Mouse (Mus musculus): ENCODE data around the gene BC049715.

DNA sequence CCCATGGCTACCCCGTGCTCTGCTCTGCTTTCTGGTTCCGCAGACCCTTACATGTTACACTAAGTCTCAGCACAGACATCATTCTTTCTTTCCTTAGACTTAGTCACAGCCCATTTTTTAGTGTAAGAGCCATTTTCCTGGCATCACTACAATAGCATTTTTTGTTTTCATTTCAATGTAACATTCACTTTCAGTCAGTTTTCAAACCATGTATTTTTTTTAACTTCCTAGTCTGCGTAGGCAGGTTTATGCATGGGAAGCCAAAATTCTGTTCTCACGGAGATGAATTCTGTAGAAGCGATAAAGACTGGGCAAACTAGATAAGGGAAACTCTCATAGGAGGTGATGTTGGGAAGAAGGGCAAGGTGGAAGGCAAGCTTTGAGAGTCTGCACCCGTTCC, 62.1 kb downstream of the BC049715 start:
- no peak for TF ChIP-seq USF1 (IDR thresholded peaks at IDR 0.05; ENCODE audit: low read depth, low read length)
- TF ChIP-seq ETS1 (IDR thresholded peaks at IDR 0.05; ENCODE audit: low read depth, low read length) = no peak
- TF ChIP-seq POLR2A (IDR thresholded peaks at IDR 0.05; ENCODE audit: control insufficient read depth in 1 of 2, insufficient read depth in 1 of 2, low read depth in 1 of 2, low read length in 2 of 2, poor library complexity in 1 of 2) = no peak
- no peak for TF ChIP-seq GATA1 (IDR thresholded peaks at IDR 0.05; ENCODE audit: low read depth, low read length)
- no peak for TF ChIP-seq E2F4 (IDR thresholded peaks at IDR 0.05; ENCODE audit: borderline replicate concordance, low read depth, low read length)
